Mouse (Mus musculus): ENCODE measurements around the gene Snd1. TPM values are rescaled to one million over a fixed set of nuclear protein-coding genes. Genes with fewer than 3 reads are reported as not detected.

Gene Snd1
- polyA plus RNA-seq, 1 experiment from 2014 or later = 111 TPM

DNA sequence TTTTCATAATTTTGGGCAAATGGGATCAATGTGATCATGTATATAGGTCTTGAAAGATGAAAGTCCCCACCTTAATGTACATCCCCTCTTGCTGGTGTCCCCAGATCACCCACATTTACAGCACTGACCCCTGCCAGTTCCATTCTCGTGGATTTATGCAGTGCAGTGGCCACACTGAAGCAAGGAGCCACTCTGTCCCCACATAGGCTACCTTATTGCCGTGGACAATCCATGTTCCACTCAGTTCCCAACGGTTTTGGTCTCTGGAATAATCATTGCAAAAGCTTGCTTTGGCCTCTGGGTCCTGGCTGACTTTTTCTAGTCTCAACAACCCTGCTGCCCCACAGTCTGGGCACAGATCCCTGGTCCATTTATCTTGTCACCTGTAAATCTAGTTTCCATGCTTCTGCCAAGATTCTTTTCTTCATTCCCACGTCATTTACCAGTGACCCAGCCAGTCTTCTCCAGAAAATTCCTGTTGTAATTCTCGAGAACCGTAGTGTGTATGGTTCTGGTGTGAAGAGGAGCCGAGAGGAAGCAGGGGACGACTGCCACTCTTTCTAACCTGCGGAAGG lies 375.5 kb downstream of the Snd1 start:
- H3K4me2 ChIP-seq (ENCODE audit: low read depth) = no peak overlapping the region
- H3K27ac ChIP-seq (ENCODE audit: low read depth, low read length) = no peak overlapping the region
- 90% methylated on average over 9 of the region's 9 CpGs for WGBS
- no peaks in the 10 kb centered on the region for H3K36me3 ChIP-seq (ENCODE audit: control insufficient read depth, insufficient read depth, low read length)
- H3K9ac ChIP-seq (ENCODE audit: low read length) = no peak overlapping the region
- DNase-seq (ENCODE audit: low spot score) = no peak
- no peak for ATAC-seq (ENCODE audit: insufficient read depth, low FRiP score, low TSS enrichment)
- H3K4me1 ChIP-seq (ENCODE audit: control insufficient read depth, insufficient read depth, low read length) = peaks cover 31% of the 10 kb centered on the region
- no peaks in the 10 kb centered on the region for H3K9me3 ChIP-seq (ENCODE audit: control insufficient read depth, low read length)
- no peaks in the 10 kb centered on the region for H3K27me3 ChIP-seq (ENCODE audit: control insufficient read depth, insufficient read depth, low read length)
- no peak overlapping the region for H3K4me3 ChIP-seq (ENCODE audit: low read depth, low read length)

GRCm38 (mm10) chr6:28852342-28852741 lies 377.4 kb downstream of the Snd1 start:
- H3K9ac ChIP-seq (ENCODE audit: low read length) = no peak overlapping the region
- DNase-seq (ENCODE audit: low spot score) (no peak), ATAC-seq (ENCODE audit: insufficient read depth, low FRiP score, low TSS enrichment) (no peak)
- H3K4me2 ChIP-seq (ENCODE audit: low read depth) = no peak overlapping the region
- H3K36me3 ChIP-seq (ENCODE audit: control insufficient read depth, insufficient read depth, low read length) = no peaks in the 10 kb centered on the region
- no peak overlapping the region for H3K4me3 ChIP-seq (ENCODE audit: low read depth, low read length)
- no peaks in the 10 kb centered on the region for H3K9me3 ChIP-seq (ENCODE audit: control insufficient read depth, low read length)
- no peaks in the 10 kb centered on the region for H3K27me3 ChIP-seq (ENCODE audit: control insufficient read depth, insufficient read depth, low read length)
- 59% methylated on average over 7 of the region's 7 CpGs for WGBS
- no peak overlapping the region for H3K27ac ChIP-seq (ENCODE audit: low read depth, low read length)
- peaks cover 33% of the 10 kb centered on the region for H3K4me1 ChIP-seq (ENCODE audit: control insufficient read depth, insufficient read depth, low read length)

- Histone ChIP-seq H3K9me3 (ENCODE audit: control insufficient read depth, low read length) (no peaks in the 10 kb centered on the region), H3K4me2 (ENCODE audit: low read depth) (no peak overlapping the region), H3K9ac (ENCODE audit: low read length) (no peak overlapping the region), H3K4me3 (ENCODE audit: low read depth, low read length) (no peak overlapping the region), H3K4me1 (ENCODE audit: control insufficient read depth, insufficient read depth, low read length) (peaks cover 31% of the 10 kb centered on the region), H3K36me3 (ENCODE audit: control insufficient read depth, insufficient read depth, low read length) (no peaks in the 10 kb centered on the region), H3K27ac (ENCODE audit: low read depth, low read length) (peak overlapping the region; percentile 29; the same call in 1 of the 2 replicates), H3K27me3 (ENCODE audit: control insufficient read depth, insufficient read depth, low read length) (no peaks in the 10 kb centered on the region)
- no peak for ATAC-seq (ENCODE audit: insufficient read depth, low FRiP score, low TSS enrichment)
- WGBS = 27% methylated on average over 3 of the region's 3 CpGs
- DNase-seq (ENCODE audit: low spot score) = no peak
These were observed 378.2 kb downstream of the Snd1 start for GRCm38 (mm10) chr6:28853164-28853563.

DNA sequence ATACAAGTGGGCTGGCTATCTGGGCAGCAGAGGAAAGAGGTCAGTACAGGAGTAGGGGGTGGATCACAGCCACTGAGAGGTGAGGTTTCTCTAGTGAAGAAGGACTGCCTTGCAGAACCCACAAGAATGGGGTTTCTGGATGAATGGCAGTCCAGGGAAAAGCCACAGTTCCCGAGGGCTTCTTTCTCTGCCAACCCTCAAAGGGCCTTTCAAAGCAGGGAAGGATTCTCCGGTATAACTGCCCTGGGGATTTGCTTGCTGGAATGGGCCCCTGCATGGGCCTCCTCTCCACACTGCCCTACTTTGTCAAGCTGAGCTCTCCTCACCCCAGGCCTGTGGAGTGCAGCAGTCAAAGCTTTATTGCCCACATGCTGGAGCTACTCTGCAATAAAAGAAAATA lies 378.7 kb downstream of the Snd1 start:
- Histone ChIP-seq H3K9me3 (ENCODE audit: control insufficient read depth, low read length) (no peaks in the 10 kb centered on the region), H3K4me3 (ENCODE audit: low read depth, low read length) (no peak overlapping the region), H3K27me3 (ENCODE audit: control insufficient read depth, insufficient read depth, low read length) (no peaks in the 10 kb centered on the region), H3K9ac (ENCODE audit: low read length) (no peak overlapping the region), H3K4me2 (ENCODE audit: low read depth) (no peak overlapping the region), H3K36me3 (ENCODE audit: control insufficient read depth, insufficient read depth, low read length) (no peaks in the 10 kb centered on the region), H3K27ac (ENCODE audit: low read depth, low read length) (0 out of 2 replicates have a peak overlapping the region, but pooled peaks have one; percentile 29), H3K4me1 (ENCODE audit: control insufficient read depth, insufficient read depth, low read length) (peaks cover 31% of the 10 kb centered on the region)
- ATAC-seq (ENCODE audit: insufficient read depth, low FRiP score, low TSS enrichment) (0 out of 2 replicates have a peak, but pooled peaks have one; percentile 31), DNase-seq (ENCODE audit: low spot score) (no peak)
- WGBS = 3% methylated on average over 2 of the region's 2 CpGs

- Histone ChIP-seq H3K4me1 (ENCODE audit: control insufficient read depth, insufficient read depth, low read length) (peaks cover 24% of the 10 kb centered on the region), H3K4me3 (ENCODE audit: low read depth, low read length) (no peak overlapping the region), H3K27me3 (ENCODE audit: control insufficient read depth, insufficient read depth, low read length) (no peaks in the 10 kb centered on the region), H3K36me3 (ENCODE audit: control insufficient read depth, insufficient read depth, low read length) (no peaks in the 10 kb centered on the region), H3K9me3 (ENCODE audit: control insufficient read depth, low read length) (no peaks in the 10 kb centered on the region), H3K27ac (ENCODE audit: low read depth, low read length) (no peak overlapping the region), H3K4me2 (ENCODE audit: low read depth) (no peak overlapping the region), H3K9ac (ENCODE audit: low read length) (no peak overlapping the region)
- ATAC-seq (ENCODE audit: insufficient read depth, low FRiP score, low TSS enrichment) (no peak), DNase-seq (ENCODE audit: low spot score) (no peak)
- WGBS = 20% methylated on average over 8 of the region's 8 CpGs
These were observed 379.7 kb downstream of the Snd1 start for GRCm38 (mm10) chr6:28854598-28854997.

DNA sequence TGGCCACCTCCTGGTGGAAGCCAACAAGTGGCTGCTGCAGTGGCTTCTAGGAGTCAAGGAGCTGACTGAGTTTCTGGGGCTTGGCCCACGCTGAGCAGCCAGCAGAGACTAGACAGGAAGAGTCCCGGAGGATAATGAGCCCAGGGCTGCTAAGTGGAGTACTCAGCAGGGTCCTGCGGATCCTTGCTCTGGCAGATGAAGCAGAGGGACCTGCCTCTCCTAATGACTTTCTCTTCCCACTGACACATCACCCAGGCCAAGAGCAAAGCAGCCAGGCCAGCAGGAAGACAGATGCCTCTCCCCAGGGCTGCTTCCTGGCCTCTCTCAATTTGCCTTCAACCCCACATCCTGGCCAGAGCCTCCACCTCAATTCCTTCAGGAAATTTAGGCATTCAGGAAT lies 380.5 kb downstream of the Snd1 start:
- ATAC-seq (ENCODE audit: insufficient read depth, low FRiP score, low TSS enrichment) (no peak), DNase-seq (ENCODE audit: low spot score) (no peak)
- Histone ChIP-seq H3K27ac (ENCODE audit: low read depth, low read length) (no peak overlapping the region), H3K36me3 (ENCODE audit: control insufficient read depth, insufficient read depth, low read length) (no peaks in the 10 kb centered on the region), H3K27me3 (ENCODE audit: control insufficient read depth, insufficient read depth, low read length) (no peaks in the 10 kb centered on the region), H3K9ac (ENCODE audit: low read length) (no peak overlapping the region), H3K4me3 (ENCODE audit: low read depth, low read length) (no peak overlapping the region), H3K9me3 (ENCODE audit: control insufficient read depth, low read length) (no peaks in the 10 kb centered on the region), H3K4me2 (ENCODE audit: low read depth) (no peak overlapping the region), H3K4me1 (ENCODE audit: control insufficient read depth, insufficient read depth, low read length) (peaks cover 24% of the 10 kb centered on the region)
- WGBS = 7% methylated on average over 3 of the region's 3 CpGs

DNA sequence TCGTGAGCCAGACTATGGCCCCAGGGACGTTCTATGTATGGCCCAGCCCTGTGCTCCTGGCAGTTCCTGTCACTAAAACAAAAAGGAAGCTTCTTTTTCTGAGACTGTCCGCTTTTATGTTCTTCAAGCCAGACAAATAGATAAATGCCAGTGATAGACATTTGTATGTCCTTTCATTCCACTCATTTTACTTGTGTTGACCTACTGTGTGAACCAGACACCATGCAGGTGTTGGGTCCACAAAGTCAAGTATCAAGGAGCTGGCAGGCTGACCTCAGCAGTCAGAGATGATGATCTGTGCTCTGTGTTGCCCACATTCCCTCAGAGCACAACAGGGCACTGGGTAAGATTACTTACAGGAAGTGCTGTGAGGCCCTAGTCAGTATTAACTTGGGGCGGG lies 381.9 kb downstream of the Snd1 start:
- Histone ChIP-seq H3K4me1 (ENCODE audit: control insufficient read depth, insufficient read depth, low read length) (peaks cover 24% of the 10 kb centered on the region), H3K9ac (ENCODE audit: low read length) (no peak overlapping the region), H3K27me3 (ENCODE audit: control insufficient read depth, insufficient read depth, low read length) (no peaks in the 10 kb centered on the region), H3K36me3 (ENCODE audit: control insufficient read depth, insufficient read depth, low read length) (no peaks in the 10 kb centered on the region), H3K4me2 (ENCODE audit: low read depth) (no peak overlapping the region), H3K27ac (ENCODE audit: low read depth, low read length) (no peak overlapping the region), H3K9me3 (ENCODE audit: control insufficient read depth, low read length) (no peaks in the 10 kb centered on the region), H3K4me3 (ENCODE audit: low read depth, low read length) (no peak overlapping the region)
- WGBS = 81% methylated on average over 4 of the region's 4 CpGs
- DNase-seq (ENCODE audit: low spot score) (no peak), ATAC-seq (ENCODE audit: insufficient read depth, low FRiP score, low TSS enrichment) (no peak)

GRCm38 (mm10) chr6:28857198-28858180 lies 382.6 kb downstream of the Snd1 start:
- no peak for ATAC-seq (ENCODE audit: insufficient read depth, low FRiP score, low TSS enrichment)
- H3K36me3 ChIP-seq (ENCODE audit: control insufficient read depth, insufficient read depth, low read length) = no peaks in the 10 kb centered on the region
- H3K4me3 ChIP-seq (ENCODE audit: low read depth, low read length) = no peak overlapping the region
- no peaks in the 10 kb centered on the region for H3K9me3 ChIP-seq (ENCODE audit: control insufficient read depth, low read length)
- no peak overlapping the region for H3K4me2 ChIP-seq (ENCODE audit: low read depth)
- no peak overlapping the region for H3K9ac ChIP-seq (ENCODE audit: low read length)
- DNase-seq (ENCODE audit: low spot score) = no peak
- WGBS = 77% methylated on average over 2 of the region's 2 CpGs
- H3K4me1 ChIP-seq (ENCODE audit: control insufficient read depth, insufficient read depth, low read length) = peaks cover 24% of the 10 kb centered on the region
- H3K27ac ChIP-seq (ENCODE audit: low read depth, low read length) = no peak overlapping the region
- no peaks in the 10 kb centered on the region for H3K27me3 ChIP-seq (ENCODE audit: control insufficient read depth, insufficient read depth, low read length)

- DNase-seq (ENCODE audit: low spot score) (no peak), ATAC-seq (ENCODE audit: insufficient read depth, low FRiP score, low TSS enrichment) (no peak)
- no peak overlapping the region for H3K27ac ChIP-seq (ENCODE audit: low read depth, low read length)
- no peak overlapping the region for H3K9ac ChIP-seq (ENCODE audit: low read length)
- H3K4me1 ChIP-seq (ENCODE audit: control insufficient read depth, insufficient read depth, low read length) = peaks cover 13% of the 10 kb centered on the region
- no peaks in the 10 kb centered on the region for H3K36me3 ChIP-seq (ENCODE audit: control insufficient read depth, insufficient read depth, low read length)
- H3K27me3 ChIP-seq (ENCODE audit: control insufficient read depth, insufficient read depth, low read length) = no peaks in the 10 kb centered on the region
- 87% methylated on average over 2 of the region's 2 CpGs for WGBS
- H3K4me3 ChIP-seq (ENCODE audit: low read depth, low read length) = no peak overlapping the region
- no peaks in the 10 kb centered on the region for H3K9me3 ChIP-seq (ENCODE audit: control insufficient read depth, low read length)
- H3K4me2 ChIP-seq (ENCODE audit: low read depth) = no peak overlapping the region
These were observed 384.2 kb downstream of the Snd1 start for GRCm38 (mm10) chr6:28859094-28859493.

All from neural tube, embryonic 11.5 days (tissue).